Mouse (Mus musculus) small intestine, adult 2 months (tissue): ENCODE results near the gene Kpnb1. TPM values are rescaled to one million over a fixed set of nuclear protein-coding genes. Genes with fewer than 3 reads are reported as not detected.

Experiments
- H3K27ac ChIP-seq: fragments of 200-500 bp; 2 replicates; pipeline ENCODE4 v1.5.1; 2012; ENCODE audit warnings: low read depth, low read length, control low read depth, inconsistent platforms; ENCODE audit not compliant: insufficient read depth
- H3K27me3 ChIP-seq: fragments of 200-500 bp; 2 replicates; pipeline ENCODE4 v1.6.1; 2012; ENCODE audit warnings: mild to moderate bottlenecking, moderate library complexity, low read length, inconsistent platforms; ENCODE audit not compliant: control insufficient read depth, insufficient read depth
- H3K36me3 ChIP-seq: fragments of 200-500 bp; 2 replicates; pipeline ENCODE4 v1.6.1; 2012; ENCODE audit warnings: mild to moderate bottlenecking, low read length, control low read depth, inconsistent platforms; ENCODE audit not compliant: control insufficient read depth, insufficient read depth
- H3K4me1 ChIP-seq: fragments of 200-500 bp; 2 replicates; pipeline ENCODE4 v1.6.1; 2012; ENCODE audit warnings: low read length, inconsistent platforms, mixed read lengths; ENCODE audit not compliant: control insufficient read depth, insufficient read depth, insufficient read length
- H3K4me3 ChIP-seq: fragments of 200-500 bp; 2 replicates; pipeline ENCODE4 v1.5.1; 2012; ENCODE audit warnings: low read depth, mild to moderate bottlenecking, control low read depth, inconsistent platforms, low read length, moderate library complexity
- CTCF ChIP-seq: fragments of 200-500 bp; IDR thresholded peaks from 2 replicates; pipeline ENCODE4 v1.5.1; 2012; ENCODE audit warnings: low read depth, mild to moderate bottlenecking, control low read depth, inconsistent platforms, low read length, moderate library complexity, mixed read lengths; ENCODE audit not compliant: insufficient replicate concordance, insufficient read length; ENCODE audit errors: extremely low read depth
- POLR2A ChIP-seq: fragments of 200-500 bp; IDR thresholded peaks from 2 replicates; pipeline ENCODE4 v1.6.1; 2012; ENCODE audit warnings: low read depth, mild to moderate bottlenecking, control low read depth, inconsistent platforms, low read length, moderate library complexity
- WGBS: fragments of 180-500 bp; shearing (Covaris S2); methylation state at CpG from one replicate; pipeline ENCODE4 v1.1.7; 2018; 5-methylcytosine and 5-hydroxymethylcytosine counted together
- polyA plus RNA-seq: library from polyadenylated mRNA; depleted of rRNA; stranded (reverse); fragments of >200 nt; gene quantifications from 2 replicates; pipeline ENCODE4 v1.2.3, GENCODE M21; 2012

Kpnb1 gene
- polyA plus RNA-seq, 1 experiment = 13.5 TPM

DNA sequence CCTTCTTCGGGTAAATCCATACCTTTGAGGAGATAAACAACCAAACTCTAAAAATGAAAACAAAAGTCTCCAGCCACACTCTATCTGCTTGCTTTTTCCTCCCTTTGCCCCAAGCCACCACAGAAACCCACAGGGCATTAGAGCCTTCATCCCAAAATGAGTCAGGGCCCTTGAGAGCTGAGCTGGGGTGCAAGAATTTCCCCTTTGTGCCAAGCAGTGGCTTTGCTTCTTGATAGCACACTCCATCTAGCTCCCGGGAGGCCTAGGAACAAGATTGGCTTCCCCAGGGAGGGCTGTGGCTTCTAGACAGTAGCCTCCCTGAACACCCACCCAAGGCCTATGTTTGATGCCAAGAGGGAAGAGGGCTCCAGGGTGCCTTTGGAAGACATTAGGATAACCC is 56.0 kb downstream of the Kpnb1 start:
- TF ChIP-seq CTCF = no peak
- TF ChIP-seq POLR2A = no peak

DNA sequence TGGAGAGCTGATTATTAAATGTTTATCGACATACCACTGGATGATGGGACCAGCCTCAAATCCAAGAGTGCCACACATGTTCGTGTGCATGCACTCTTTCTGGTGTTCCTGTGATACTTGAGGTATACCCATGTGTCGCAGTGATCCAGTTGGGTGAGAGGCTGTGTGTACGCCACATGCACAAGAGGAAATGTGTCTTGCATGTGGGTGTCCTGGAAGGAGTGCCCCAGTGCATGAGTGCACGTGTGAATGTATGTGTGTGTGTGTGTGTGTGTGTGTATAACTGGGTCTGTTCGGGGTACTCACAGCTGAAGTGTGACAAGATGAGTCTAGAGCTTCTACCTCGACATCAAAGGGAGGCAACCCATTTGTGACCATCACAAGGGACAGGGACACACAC is 57.4 kb downstream of the Kpnb1 start:
- Histone ChIP-seq H3K4me1 (peaks cover 3% of the 10 kb centered on the region), H3K27me3 (0 out of 2 replicates have a peak, but pooled peaks cover 5% of the 10 kb centered on the region), H3K36me3 (no peaks in the 10 kb centered on the region), H3K27ac (no peak overlapping the region), H3K4me3 (no peak overlapping the region)
- WGBS = 70% methylated on average over 7 of the region's 7 CpGs
- TF ChIP-seq CTCF (no peak), POLR2A (no peak)

More for the DNA sequence above, 56.0 kb downstream of the Kpnb1 start:
- Histone ChIP-seq H3K4me3 (no peak overlapping the region), H3K36me3 (no peaks in the 10 kb centered on the region), H3K27me3 (0 out of 2 replicates have a peak, but pooled peaks cover 5% of the 10 kb centered on the region), H3K27ac (no peak overlapping the region), H3K4me1 (peaks cover 3% of the 10 kb centered on the region)
- 64% methylated on average over 2 of the region's 2 CpGs for WGBS

DNA sequence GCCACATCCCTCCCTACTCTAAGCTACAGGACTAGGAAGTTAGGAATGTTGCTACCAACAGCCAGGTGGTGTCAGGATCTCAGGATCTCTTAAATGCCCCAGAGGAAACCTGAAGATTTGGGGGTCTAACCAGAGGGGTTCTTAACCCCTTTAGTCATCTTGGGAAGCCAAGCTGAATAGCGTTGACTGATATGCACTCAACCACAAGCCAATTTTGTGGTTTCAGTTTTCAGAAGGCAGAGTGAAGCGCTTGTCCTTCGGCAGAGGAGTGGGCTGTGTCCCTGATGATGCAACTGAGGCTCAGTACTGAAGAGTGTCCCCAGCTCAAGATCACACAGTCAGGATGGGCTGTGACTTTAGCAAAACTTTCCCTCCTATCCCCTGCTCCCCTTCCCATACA is 58.7 kb downstream of the Kpnb1 start:
- no peaks in the 10 kb centered on the region for H3K36me3 ChIP-seq
- WGBS = 69% methylated on average over 3 of the region's 3 CpGs
- peaks cover 3% of the 10 kb centered on the region for H3K4me1 ChIP-seq
- no peak overlapping the region for H3K27ac ChIP-seq
- TF ChIP-seq POLR2A (no peak), CTCF (no peak)
- 0 out of 2 replicates have a peak, but pooled peaks cover 5% of the 10 kb centered on the region for H3K27me3 ChIP-seq
- H3K4me3 ChIP-seq = no peak overlapping the region

DNA sequence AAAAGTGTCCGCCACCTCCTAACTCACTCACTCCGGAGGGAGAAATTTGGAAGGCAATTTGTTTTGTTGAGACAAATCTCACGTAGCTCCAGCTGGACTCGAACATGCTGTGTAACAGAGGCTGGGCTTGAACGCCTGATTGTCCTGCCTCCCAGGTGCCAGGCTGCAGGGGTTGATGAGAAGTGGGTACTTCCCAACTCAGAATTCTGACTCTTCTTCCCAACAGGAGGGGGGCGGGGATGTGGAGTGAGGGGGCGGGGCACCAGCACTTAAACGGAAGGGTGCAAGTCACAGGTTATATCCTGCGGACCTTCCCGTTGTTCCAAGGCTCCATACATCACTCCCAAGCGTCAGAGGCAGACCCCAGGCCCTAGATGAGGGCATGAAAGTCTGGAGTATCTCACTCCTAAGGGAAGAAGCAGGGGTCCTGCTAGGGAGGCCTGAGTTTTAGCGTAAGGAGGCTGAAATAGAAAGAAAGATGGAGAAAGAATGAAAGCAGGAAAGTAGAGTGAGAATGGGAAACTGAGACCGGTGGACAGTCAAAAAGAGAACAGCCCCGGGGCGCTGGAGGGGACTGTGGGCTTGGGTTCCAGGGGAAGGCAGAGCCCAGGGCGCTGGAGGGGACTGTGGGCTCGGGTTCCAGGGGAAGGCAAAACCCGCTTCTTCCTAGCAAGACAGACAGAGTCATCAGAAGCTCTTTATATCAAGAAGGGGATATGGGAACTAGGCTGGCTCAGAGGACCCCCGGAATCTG is 60.0 kb downstream of the Kpnb1 start:
- H3K27ac ChIP-seq = no peak overlapping the region
- WGBS = 32% methylated on average over 19 of the region's 19 CpGs

DNA sequence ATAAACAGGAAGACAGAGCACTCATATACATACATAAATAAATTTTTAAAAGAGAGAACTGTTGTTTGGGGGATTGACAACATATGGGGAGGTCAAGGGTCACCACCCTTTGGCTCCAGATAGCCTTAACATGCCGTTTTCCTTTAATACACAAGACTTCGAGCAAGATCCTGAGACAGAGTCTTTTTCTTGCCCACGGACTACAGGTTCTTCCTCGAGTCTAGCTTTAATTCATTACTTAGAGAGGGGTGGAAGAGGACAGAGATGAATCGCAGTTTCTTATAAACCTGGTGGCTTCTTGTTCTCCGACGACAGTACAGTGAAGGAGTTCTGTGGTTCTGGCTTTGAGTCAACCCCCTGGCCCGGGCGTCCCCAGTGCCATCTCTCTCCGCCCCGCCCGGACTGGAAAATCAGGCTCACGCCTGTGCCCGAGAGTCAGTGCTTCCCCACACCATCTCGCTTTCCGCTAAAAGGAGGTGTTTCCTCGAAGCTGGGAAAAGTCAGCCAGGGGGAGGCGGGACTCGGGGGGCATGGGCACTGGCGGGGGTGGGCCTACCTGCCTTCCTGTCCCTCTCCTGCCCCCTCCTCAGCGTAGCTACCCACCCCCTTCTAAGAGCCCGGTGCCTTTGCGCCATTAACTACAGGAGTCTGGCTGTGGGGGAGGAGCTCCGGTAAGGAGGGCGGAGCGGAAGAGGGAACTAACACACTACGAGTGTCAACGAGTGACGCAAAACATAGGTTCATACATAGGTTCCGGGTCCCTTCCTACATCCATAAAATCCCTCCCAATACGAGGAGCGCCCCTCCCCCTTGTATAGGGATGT is 60.8 kb downstream of the Kpnb1 start:
- Histone ChIP-seq H3K36me3 (no peaks in the 10 kb centered on the region), H3K27me3 (no peaks in the 10 kb centered on the region), H3K4me3 (peak overlapping the region; percentile 66), H3K27ac (no peak overlapping the region), H3K4me1 (peaks cover 3% of the 10 kb centered on the region)
- 2% methylated on average over 32 of the region's 32 CpGs for WGBS
- TF ChIP-seq CTCF = no peak
- peak; percentile 20; the same call in 1 of the 2 replicates for TF ChIP-seq POLR2A

More for the DNA sequence above, 60.0 kb downstream of the Kpnb1 start:
- peaks cover 3% of the 10 kb centered on the region for H3K4me1 ChIP-seq
- TF ChIP-seq CTCF (no peak), POLR2A (no peak)
- H3K27me3 ChIP-seq = no peaks in the 10 kb centered on the region
- H3K4me3 ChIP-seq = peak overlapping the region; percentile 66
- H3K36me3 ChIP-seq = no peaks in the 10 kb centered on the region

DNA sequence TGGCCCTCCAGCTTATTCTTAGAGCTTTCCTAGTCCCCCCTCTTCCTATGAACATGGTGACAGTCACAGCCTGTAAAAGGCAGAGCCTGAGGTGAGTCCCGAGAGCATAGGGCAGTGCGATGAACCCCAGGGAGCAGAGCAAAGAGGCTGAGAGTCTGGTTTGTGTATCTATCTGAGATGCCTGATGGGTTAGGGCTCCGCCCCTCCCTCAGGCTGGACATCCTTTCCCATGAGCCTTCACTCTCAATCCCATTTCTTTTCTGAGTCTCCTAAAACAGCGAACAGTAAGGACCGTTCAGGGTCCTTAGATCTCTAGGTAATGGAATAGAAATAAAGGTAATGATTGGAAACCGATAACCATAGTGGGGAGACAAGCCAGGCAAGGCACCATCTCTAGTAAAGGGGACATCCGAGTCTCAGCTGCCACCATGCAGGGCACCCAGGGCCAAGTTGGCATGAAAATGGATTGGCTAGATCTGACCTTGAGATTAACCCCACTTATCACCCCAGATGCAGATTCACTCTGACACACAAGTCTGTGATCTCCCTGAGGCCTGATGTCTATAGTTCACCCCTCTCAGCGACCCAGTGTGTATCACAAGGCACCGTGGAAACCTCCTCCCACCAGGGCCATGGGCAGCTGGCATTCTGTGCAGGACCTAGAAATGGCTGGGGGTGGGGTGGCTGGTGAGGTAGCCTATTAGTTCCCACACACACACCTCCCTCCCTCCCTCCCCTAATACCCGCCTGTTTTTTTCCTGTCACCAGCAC is 63.2 kb downstream of the Kpnb1 start:
- no peak for TF ChIP-seq CTCF
- no peak for TF ChIP-seq POLR2A
- no peak overlapping the region for H3K27ac ChIP-seq
- no peaks in the 10 kb centered on the region for H3K36me3 ChIP-seq
- 63% methylated on average over 10 of the region's 10 CpGs for WGBS
- peaks cover 3% of the 10 kb centered on the region for H3K4me1 ChIP-seq
- H3K4me3 ChIP-seq = no peak overlapping the region
- H3K27me3 ChIP-seq = no peaks in the 10 kb centered on the region
